Mouse (Mus musculus) G1E-ER4 (cell line): ENCODE results near the gene Ywhab. TPM values are rescaled to one million over a fixed set of nuclear protein-coding genes. Genes with fewer than 3 reads are reported as not detected.

Source experiments
- GATA1 ChIP-seq: IDR thresholded peaks from one replicate; pipeline ENCODE4 v1.8.0; 2012; ENCODE audit warnings: low read length, inconsistent platforms
- polyA plus RNA-seq: library from polyadenylated mRNA; stranded (reverse); fragments of >175 nt; gene quantifications from 2 replicates; pipeline ENCODE4 v1.2.3, GENCODE M21; 2012

Ywhab gene
- polyA plus RNA-seq, 1 experiment, result 105 TPM

DNA sequence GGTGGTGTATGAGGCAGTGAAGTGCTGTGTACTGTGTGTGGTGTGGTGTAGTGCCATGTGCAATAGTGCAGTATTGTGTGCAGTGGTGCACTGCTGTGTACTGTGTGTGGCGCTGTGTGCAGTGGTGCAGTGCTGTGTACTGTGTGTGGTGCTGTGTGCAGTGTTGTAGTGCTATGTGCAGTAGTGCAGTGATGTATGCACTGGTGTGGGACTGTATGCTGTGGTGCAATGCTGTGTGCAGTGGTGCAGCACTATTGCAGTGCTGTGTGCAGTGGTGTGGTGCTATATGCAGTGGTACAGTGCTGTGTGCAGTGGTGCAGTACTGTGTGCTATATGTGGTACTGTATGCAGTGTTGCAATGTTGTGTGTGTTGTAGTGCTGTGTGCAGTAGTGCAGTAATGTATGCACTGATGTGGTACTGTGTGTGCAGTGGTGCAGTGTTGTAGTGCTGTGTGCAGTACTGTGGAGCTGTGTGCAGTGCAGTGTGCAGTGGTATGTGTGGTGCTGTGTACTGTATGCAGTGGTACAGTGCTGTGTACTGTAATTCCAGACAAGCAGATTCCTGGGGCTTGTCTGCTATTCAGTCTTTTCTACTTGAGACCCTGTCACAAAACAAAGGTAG is 43.8 kb downstream of the Ywhab start:
- TF ChIP-seq GATA1, result no peak

DNA sequence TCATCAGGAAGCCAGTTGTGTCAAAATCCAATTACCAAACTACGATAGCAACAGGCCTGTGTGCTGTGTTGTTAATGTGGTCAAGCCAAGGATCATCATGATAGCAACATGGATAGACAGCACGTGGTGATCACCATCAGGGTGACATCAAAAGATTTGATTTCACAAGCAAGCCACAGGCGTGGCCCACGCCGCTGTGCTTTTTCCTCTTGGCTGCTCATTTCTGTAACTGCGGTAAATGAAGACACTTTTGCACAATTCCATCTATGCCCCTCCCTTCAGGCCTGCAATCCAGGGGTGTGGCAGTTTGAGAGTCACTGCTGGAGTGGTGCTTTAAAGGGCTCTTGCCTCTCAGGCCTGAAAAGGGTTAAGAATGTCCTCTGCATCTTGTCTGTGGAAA is 46.2 kb downstream of the Ywhab start:
- no peak for TF ChIP-seq GATA1

DNA sequence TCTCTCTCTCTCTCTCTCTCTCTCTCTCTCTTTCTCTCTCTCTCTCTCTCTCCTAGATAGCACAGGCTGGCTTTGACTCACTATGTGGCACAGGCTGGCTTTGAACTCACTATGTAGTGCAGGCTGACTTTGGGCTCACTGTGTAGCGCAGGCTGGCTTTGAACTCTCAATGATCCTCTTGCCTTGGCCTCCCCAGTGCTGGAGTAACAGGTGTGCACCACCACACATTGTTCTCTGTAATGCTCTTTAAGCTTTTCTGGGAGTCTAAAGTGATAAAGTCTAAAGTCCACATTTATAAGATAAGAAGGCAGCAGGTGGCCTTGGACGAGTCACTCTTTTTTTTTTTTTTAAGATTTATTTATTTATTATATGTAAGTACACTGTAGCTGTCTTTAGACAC is 46.8 kb downstream of the Ywhab start:
- TF ChIP-seq GATA1, result no peak

DNA sequence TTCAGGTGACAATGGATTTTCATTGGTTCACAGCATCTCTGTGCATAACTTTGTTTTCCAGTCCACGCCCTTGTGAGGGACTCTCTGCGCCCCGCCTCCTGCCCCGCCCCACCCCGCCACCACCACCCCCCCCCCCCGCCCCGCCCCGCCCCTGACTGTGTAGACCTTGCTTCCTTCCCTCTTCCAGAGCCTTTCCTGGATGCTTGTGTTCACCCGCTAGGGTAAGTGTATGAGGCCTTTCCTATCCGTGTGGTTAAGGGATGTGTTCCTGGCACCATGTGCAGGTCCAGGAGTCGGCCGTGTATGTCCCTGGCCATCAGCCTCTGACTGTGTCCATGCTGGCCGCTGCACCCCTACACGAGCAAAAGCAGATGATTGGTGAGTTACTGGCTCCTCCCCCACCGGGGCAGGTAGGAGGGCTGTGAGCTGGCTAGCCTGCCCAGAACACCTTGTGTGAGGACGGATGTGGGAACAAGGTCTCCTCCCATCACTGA is 52.5 kb downstream of the Ywhab start:
- no peak for TF ChIP-seq GATA1

DNA sequence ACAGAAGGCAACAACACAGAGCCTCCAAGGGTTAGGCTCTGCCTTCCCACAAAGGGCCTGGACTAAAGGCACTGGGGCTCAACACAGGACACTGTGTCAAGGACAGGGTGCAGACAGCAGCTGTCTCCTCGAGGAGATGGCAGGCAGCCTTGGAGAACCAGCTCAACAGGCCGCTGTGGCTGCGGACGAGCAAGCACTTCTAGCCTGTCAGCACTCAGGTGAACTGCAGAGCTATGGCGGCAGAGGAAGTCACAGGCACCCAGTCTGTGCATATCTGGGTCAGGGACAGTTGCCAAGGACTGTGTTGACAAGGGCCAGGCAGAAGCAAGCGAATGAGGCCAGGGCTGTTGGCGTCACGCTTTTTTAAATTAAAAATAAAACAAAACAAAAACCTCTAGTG is 59.0 kb downstream of the Ywhab start:
- no peak for TF ChIP-seq GATA1

DNA sequence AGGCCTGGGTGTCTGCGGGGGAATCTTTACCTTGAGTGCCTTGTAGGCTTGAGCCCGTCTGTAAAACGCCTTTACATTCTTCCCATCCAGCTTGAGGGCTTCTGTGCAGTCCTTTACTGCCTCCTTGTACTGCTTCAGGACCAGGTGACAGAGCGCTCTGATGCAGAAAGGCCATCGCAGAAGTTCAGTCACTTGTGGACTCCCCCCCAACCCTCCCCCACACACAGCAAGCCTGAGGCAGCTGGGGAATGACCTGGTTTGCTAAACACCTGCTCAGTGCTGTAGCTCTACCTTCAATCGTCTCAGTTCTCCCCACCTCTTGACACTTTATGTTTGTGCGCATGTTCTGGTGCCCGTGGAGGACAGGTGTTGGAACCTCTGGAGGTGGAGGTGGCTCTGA is 59.9 kb downstream of the Ywhab start:
- no peak for TF ChIP-seq GATA1

DNA sequence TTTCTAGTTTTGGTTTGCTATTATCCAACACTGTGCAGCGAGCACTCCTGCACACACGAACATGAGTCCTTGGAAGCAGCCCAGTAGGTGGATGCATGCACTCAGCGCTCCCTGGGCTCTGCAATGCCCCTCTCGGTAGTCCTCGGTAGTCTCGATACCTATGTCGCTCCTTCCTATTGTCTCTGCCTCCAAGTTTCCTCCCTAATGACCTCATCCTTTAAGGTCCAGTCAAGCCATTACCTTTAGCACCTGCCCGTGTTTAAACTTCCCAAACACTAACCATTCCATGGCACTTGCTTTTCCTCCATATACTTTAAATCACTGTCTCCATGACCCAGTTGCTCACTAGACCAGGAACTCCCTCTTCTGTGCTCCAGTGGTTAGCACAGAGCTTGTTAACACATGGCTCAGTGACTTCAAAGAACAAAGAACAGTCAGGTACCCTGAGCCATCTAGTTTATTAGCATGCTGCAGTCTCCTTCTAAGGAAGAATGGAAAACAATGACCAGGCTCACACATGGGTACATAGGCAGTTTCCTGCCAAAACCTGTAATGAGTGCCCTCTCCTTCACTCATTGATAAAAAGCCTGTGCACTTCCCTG is 65.0 kb downstream of the Ywhab start:
- no peak for TF ChIP-seq GATA1

Other genes starting within 250 kb of the Ywhab start
- gene Ada, start 244.7 kb upstream of the Ywhab start, polyA plus RNA-seq, result 8.3 and 9.0 TPM in 2 replicates
- gene Ccn5, start 174.1 kb upstream of the Ywhab start, polyA plus RNA-seq, result not detected in 2 replicates
- not detected in 2 replicates for gene Kcnk15, start 141.3 kb upstream of the Ywhab start, polyA plus RNA-seq
- gene Rims4, start 76.3 kb upstream of the Ywhab start, polyA plus RNA-seq, result not detected in 2 replicates
- gene Pabpc1l, start 30.5 kb downstream of the Ywhab start, polyA plus RNA-seq, result 0.06 and 0.14 TPM in 2 replicates
- 38.3 and 60.7 TPM in 2 replicates for gene Stk4, start 75.4 kb downstream of the Ywhab start, polyA plus RNA-seq
- 27.7 and 33.2 TPM in 2 replicates for gene Tomm34, start 76.2 kb downstream of the Ywhab start, polyA plus RNA-seq
- gene Kcns1, start 176.2 kb downstream of the Ywhab start, polyA plus RNA-seq, result not detected in 2 replicates
- gene Wfdc5, start 187.8 kb downstream of the Ywhab start, polyA plus RNA-seq, result not detected in 2 replicates
- not detected in 2 replicates for gene Wfdc12, start 195.6 kb downstream of the Ywhab start, polyA plus RNA-seq
- not detected in 2 replicates for gene Wfdc15a, start 205.2 kb downstream of the Ywhab start, polyA plus RNA-seq
- gene Wfdc15b, start 226.7 kb downstream of the Ywhab start, polyA plus RNA-seq, result not detected in 2 replicates
- gene Svs2, start 243.5 kb downstream of the Ywhab start, polyA plus RNA-seq, result not detected in 2 replicates